Mouse (Mus musculus) gastrocnemius, postnatal 25 days (tissue): ENCODE results near the gene Tspo. TPM values are rescaled to one million over a fixed set of nuclear protein-coding genes. Genes with fewer than 3 reads are reported as not detected.

Source experiments
- DNase-seq: peaks from one replicate; pipeline ENCODE4 v3.0.0; 2022
- total RNA-seq, 2 experiments: library from RNA; stranded (reverse); gene quantifications; 1 replicate in 1 of 2; 2 replicates in 1 of 2; pipeline ENCODE4 v1.2.3; 2021

Gene Tspo
- total RNA-seq, 2 experiments from 2014 or later: 21.2 to 34.5 TPM

GRCm38 (mm10) chr15:83541647-83542287 lies 21.6 kb upstream of the Tspo start:
- DNase-seq: no peak

- no peak for DNase-seq
These were observed 17.4 kb upstream of the Tspo start for GRCm38 (mm10) chr15:83546029-83546428.

- no peak for DNase-seq
These were observed 16.2 kb upstream of the Tspo start for GRCm38 (mm10) chr15:83547144-83547543.

GRCm38 (mm10) chr15:83550137-83550536 lies 13.3 kb upstream of the Tspo start:
- DNase-seq: no peak

- no peak for DNase-seq
These were observed 9.6 kb upstream of the Tspo start for GRCm38 (mm10) chr15:83553831-83554230.

GRCm38 (mm10) chr15:83555161-83555974 lies 8.0 kb upstream of the Tspo start:
- DNase-seq: peak; percentile 80

GRCm38 (mm10) chr15:83560941-83561477 lies 2.4 kb upstream of the Tspo start:
- no peak for DNase-seq

GRCm38 (mm10) chr15:83562626-83563270 lies 644 bp upstream of the Tspo start:
- peak; percentile 88 for DNase-seq

- DNase-seq: no peak
These were observed 662 bp downstream of the Tspo start for GRCm38 (mm10) chr15:83563857-83564651.

GRCm38 (mm10) chr15:83565434-83565833 lies 2.0 kb downstream of the Tspo start:
- DNase-seq: peak; percentile 30

GRCm38 (mm10) chr15:83566006-83566405 lies 2.6 kb downstream of the Tspo start:
- DNase-seq: no peak

GRCm38 (mm10) chr15:83567728-83568127 lies 4.3 kb downstream of the Tspo start:
- no peak for DNase-seq

GRCm38 (mm10) chr15:83568544-83568943 lies 5.2 kb downstream of the Tspo start:
- DNase-seq: no peak

GRCm38 (mm10) chr15:83569682-83570081 lies 6.3 kb downstream of the Tspo start:
- no peak for DNase-seq

GRCm38 (mm10) chr15:83570641-83571040 lies 7.2 kb downstream of the Tspo start:
- DNase-seq: no peak

GRCm38 (mm10) chr15:83571636-83572035 lies 8.2 kb downstream of the Tspo start:
- DNase-seq: peak; percentile 42

GRCm38 (mm10) chr15:83572132-83572531 lies 8.7 kb downstream of the Tspo start:
- DNase-seq: no peak

- no peak for DNase-seq
These were observed 10.2 kb downstream of the Tspo start for GRCm38 (mm10) chr15:83573606-83574005.

GRCm38 (mm10) chr15:83574731-83575351 lies 11.4 kb downstream of the Tspo start:
- no peak for DNase-seq

- DNase-seq: no peak
These were observed 12.2 kb downstream of the Tspo start for GRCm38 (mm10) chr15:83575543-83575942.

GRCm38 (mm10) chr15:83576651-83577050 lies 13.3 kb downstream of the Tspo start:
- no peak for DNase-seq

GRCm38 (mm10) chr15:83582931-83583330 lies 19.5 kb downstream of the Tspo start:
- no peak for DNase-seq
